Comparison of ENCODE assay signal across 8 mouse cellular contexts in the genomic region with DNA sequence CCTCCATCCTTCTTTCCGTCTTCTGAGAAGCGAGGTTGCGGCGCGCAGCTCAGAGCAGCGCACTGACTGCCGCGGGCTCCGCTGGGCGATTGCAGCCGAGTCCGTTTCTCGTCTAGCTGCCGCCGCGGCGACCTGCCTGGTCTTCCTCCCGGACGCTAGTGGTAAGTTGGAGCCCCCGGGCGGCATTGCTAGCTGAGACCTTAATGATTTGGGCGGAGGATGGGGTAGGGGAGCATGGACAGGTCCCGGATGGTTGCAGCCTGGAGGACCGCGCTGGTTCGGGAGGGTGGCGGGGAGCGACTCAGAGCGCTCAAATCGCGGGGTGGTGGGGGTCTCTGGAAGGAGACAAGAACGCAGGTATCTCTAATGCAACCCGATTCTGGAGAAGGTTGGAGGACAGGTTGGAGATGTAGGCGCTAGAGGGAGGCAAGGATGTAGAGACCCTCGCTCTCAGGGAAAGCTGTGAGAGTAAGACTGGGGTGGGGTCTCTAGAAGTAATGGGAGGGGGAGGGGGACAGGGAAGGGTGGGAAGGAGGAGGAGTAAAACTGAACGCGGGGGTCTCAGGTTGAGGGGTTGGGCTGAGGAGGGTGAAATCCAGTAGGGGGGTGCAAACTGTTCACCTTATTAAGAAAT. TPM values are rescaled to one million over a fixed set of nuclear protein-coding genes. Genes with fewer than 3 reads are reported as not detected.
A peak's percentile ranks its signal among the peaks of the same experiment; 100 is the strongest.
DNase-seq lines count a peak whose midpoint lies in the region; ATAC-seq and TF ChIP-seq lines count a peak whose summit lies in the region.

No protein-coding gene starts in this region.

- WGBS in kidney, embryonic 15.5 days: 23% methylated on average over 37 of the region's 37 CpGs
- 16% methylated on average over 37 of the region's 37 CpGs for WGBS in hindbrain, embryonic 10.5 days
- WGBS in midbrain, embryonic 10.5 days: 22% methylated on average over 37 of the region's 37 CpGs
- 4% methylated on average over 32 of the region's 37 CpGs for WGBS in thymus, adult 2 months

- peak overlapping the region; percentile 57 for H3K4me2 ChIP-seq in kidney, embryonic 15.5 days

- no peaks in the 10 kb centered on the region for H3K4me1 ChIP-seq in kidney, embryonic 15.5 days
- no peaks in the 10 kb centered on the region for H3K4me1 ChIP-seq in hindbrain, embryonic 10.5 days (replicated peaks)
- no peaks in the 10 kb centered on the region for H3K4me1 ChIP-seq in midbrain, embryonic 10.5 days
- no peaks in the 10 kb centered on the region for H3K4me1 ChIP-seq in thymus, adult 2 months (replicated peaks; ENCODE audit: control insufficient read depth, insufficient read depth, low read length)

- H3K4me3 ChIP-seq in kidney, embryonic 15.5 days (replicated peaks): peak overlapping the region; percentile 30
- H3K4me3 ChIP-seq in hindbrain, embryonic 10.5 days: peak overlapping the region; percentile 51
- H3K4me3 ChIP-seq in midbrain, embryonic 10.5 days: peak overlapping the region; percentile 54
- H3K4me3 ChIP-seq in thymus, adult 2 months (ENCODE audit: control insufficient read depth, insufficient read depth, low read length): no peak overlapping the region

- no peak for TF ChIP-seq POLR2A in thymus, adult 2 months (IDR thresholded peaks at IDR 0.05; ENCODE audit: control insufficient read depth, extremely low read depth, insufficient read depth, low read length, poor library complexity)

- ATAC-seq in kidney, embryonic 15.5 days (replicated peaks; ENCODE audit: low FRiP score): 0 out of 2 replicates have a peak, but pooled peaks have one; percentile 46
- ATAC-seq in common myeloid progenitor, adult 5-6 weeks (replicated peaks; ENCODE audit: low read depth, poor library complexity, severe bottlenecking): peak; percentile 63
- no peak for ATAC-seq in activated CD4-positive, CD25-positive, alpha-beta regulatory T cell, adult 4 months

- DNase-seq in kidney, adult 8-10 months: no peak
- DNase-seq in hindbrain, embryonic 10.5 days (ENCODE audit: low spot score): peak; percentile 40
- DNase-seq in midbrain, embryonic 10.5 days (ENCODE audit: low spot score): peak; percentile 41
- DNase-seq in lung, postnatal 36 days: no peak
- DNase-seq in thymus, adult 2 months: no peak

- no peak overlapping the region for H3K9ac ChIP-seq in kidney, embryonic 15.5 days

- no peaks in the 10 kb centered on the region for H3K36me3 ChIP-seq in kidney, embryonic 15.5 days
- H3K36me3 ChIP-seq in hindbrain, embryonic 10.5 days: no peaks in the 10 kb centered on the region
- H3K36me3 ChIP-seq in midbrain, embryonic 10.5 days: no peaks in the 10 kb centered on the region
- no peaks in the 10 kb centered on the region for H3K36me3 ChIP-seq in thymus, adult 2 months (ENCODE audit: control insufficient read depth, insufficient read depth, low read length)

- no peaks in the 10 kb centered on the region for H3K9me3 ChIP-seq in kidney, embryonic 15.5 days (replicated peaks)
- no peaks in the 10 kb centered on the region for H3K9me3 ChIP-seq in hindbrain, embryonic 10.5 days
- no peaks in the 10 kb centered on the region for H3K9me3 ChIP-seq in midbrain, embryonic 10.5 days (replicated peaks)

- H3K27me3 ChIP-seq in kidney, embryonic 15.5 days: peaks cover 49% of the 10 kb centered on the region
- peaks cover 52% of the 10 kb centered on the region for H3K27me3 ChIP-seq in hindbrain, embryonic 10.5 days (ENCODE audit: insufficient read depth, poor library complexity, severe bottlenecking)
- H3K27me3 ChIP-seq in midbrain, embryonic 10.5 days (ENCODE audit: low read depth, poor library complexity, severe bottlenecking): peaks cover 61% of the 10 kb centered on the region
- H3K27me3 ChIP-seq in thymus, adult 2 months (ENCODE audit: control insufficient read depth, insufficient read depth, low read length): no peaks in the 10 kb centered on the region

- TF ChIP-seq CTCF in thymus, adult 2 months (IDR thresholded peaks at IDR 0.05; ENCODE audit: borderline replicate concordance, control insufficient read depth, extremely low read depth, insufficient read depth, low read length, poor library complexity): no peak

- H3K27ac ChIP-seq in kidney, embryonic 15.5 days: no peak overlapping the region
- H3K27ac ChIP-seq in hindbrain, embryonic 10.5 days: no peak overlapping the region
- H3K27ac ChIP-seq in midbrain, embryonic 10.5 days (replicated peaks): no peak overlapping the region
- H3K27ac ChIP-seq in thymus, adult 2 months (ENCODE audit: control insufficient read depth, insufficient read depth, low read length): no peak overlapping the region

RNA-seq across cellular contexts. Expression of gene Htr2c, which starts 0.7 kb away (rescaled TPM):
- 0.13 TPM in 1 of 2 replicates, not detected in the other for polyA plus RNA-seq in kidney, embryonic 15.5 days (2015; fragmentation: Nextera tagmentation; extraction: Ambion mirVana)
- total RNA-seq in common myeloid progenitor, adult 5-6 weeks (2017): not detected in 2 replicates
- polyA plus RNA-seq in hindbrain, embryonic 10.5 days (2016; fragmentation: Nextera tagmentation; extraction: Ambion mirVana): 0.52 and 2.9 TPM in 2 replicates
- 0.15 and 0.17 TPM in 2 replicates for polyA plus RNA-seq in midbrain, embryonic 10.5 days (2016; fragmentation: Nextera tagmentation; extraction: Ambion mirVana)
- not detected for polyA plus RNA-seq in activated CD4-positive, CD25-positive, alpha-beta regulatory T cell, adult 4 months (2017; shearing (Covaris generic))
- not detected in 2 replicates for polyA plus RNA-seq in thymus, adult 2 months (2012; rRNA removed)

Comparison
In these comparisons a context has a peak if more than half of its experiments do, and no peak if none do; other contexts are left out.
1. DNase-seq: peak in hindbrain, embryonic 10.5 days (single experiment) and midbrain, embryonic 10.5 days (single experiment); none in kidney, adult 8-10 months (0 of 2), lung, postnatal 36 days (single experiment) and thymus, adult 2 months (single experiment).